Mouse (Mus musculus) large intestine, adult 2 months (tissue): ENCODE data around the gene Lig3. TPM values are rescaled to one million over a fixed set of nuclear protein-coding genes. Genes with fewer than 3 reads are reported as not detected.

Source experiments
- polyA plus RNA-seq: library from polyadenylated mRNA; depleted of rRNA; stranded (reverse); fragments of >200 nt; gene quantifications from 2 replicates; pipeline ENCODE4 v1.2.3, GENCODE M21; 2012; rRNA removed

Gene Lig3
- polyA plus RNA-seq, 1 experiment, result 8.3 TPM

Other genes with a start within 250 kb of the Lig3 start
- gene Cct6b, start 16.8 kb upstream of the Lig3 start, polyA plus RNA-seq, result 0.06 TPM in 1 of 2 replicates, not detected in the other
- gene Zfp830, start 16.8 kb upstream of the Lig3 start, polyA plus RNA-seq, result 3.8 and 5.2 TPM in 2 replicates
- 9.4 and 11.7 TPM in 2 replicates for gene Rffl, start 90.1 kb downstream of the Lig3 start, polyA plus RNA-seq
- gene Rad51d, start 109.5 kb downstream of the Lig3 start, polyA plus RNA-seq, result 10.0 and 12.1 TPM in 2 replicates
- 0.11 and 0.16 TPM in 2 replicates for gene Fndc8, start 111.0 kb downstream of the Lig3 start, polyA plus RNA-seq
- 27.7 and 33.6 TPM in 2 replicates for gene Nle1, start 127.3 kb downstream of the Lig3 start, polyA plus RNA-seq
- 0.62 and 0.88 TPM in 2 replicates for gene Unc45b, start 129.4 kb downstream of the Lig3 start, polyA plus RNA-seq
- gene Slfn5, start 170.2 kb downstream of the Lig3 start, polyA plus RNA-seq, result 1.4 and 2.6 TPM in 2 replicates
- gene Slfn9, start 210.7 kb downstream of the Lig3 start, polyA plus RNA-seq, result 1.5 and 3.7 TPM in 2 replicates
- gene Slfn8, start 239.7 kb downstream of the Lig3 start, polyA plus RNA-seq, result 0.31 and 0.47 TPM in 2 replicates